ENCODE assay signal across 8 mouse cellular contexts in genomic region chr8:11506802-11507201, GRCm38 (mm10). TPM values are rescaled to one million over a fixed set of nuclear protein-coding genes. Genes with fewer than 3 reads are reported as not detected.
DNase-seq lines count a peak whose midpoint lies in the region; TF ChIP-seq lines count a peak whose summit lies in the region.

No protein-coding gene starts in this region.

- DNase-seq in cerebellum, postnatal 14 days = peak; percentile 53 to 82
- no peak for DNase-seq in cerebellum, adult 11 months
- DNase-seq in ovary, postnatal 14 days (ENCODE audit: low spot score) = peak; percentile 35
- DNase-seq in ovary, adult 18-20 months (ENCODE audit: low spot score) = no peak
- DNase-seq in cerebellum, postnatal 4 days (ENCODE audit: low spot score in 2 of 2) = peak; percentile 31 to 54
- DNase-seq in kidney, adult 2 months = peak; percentile 53
- peak; percentile 65 for DNase-seq in lung, postnatal 25 days (ENCODE audit: low spot score)
- peak; percentile 79 for DNase-seq in thymus, adult 2 months

- TF ChIP-seq POLR2A in kidney, adult 2 months (IDR thresholded peaks at IDR 0.05; ENCODE audit: low read depth, low read length) = no peak
- TF ChIP-seq POLR2A in thymus, adult 2 months (IDR thresholded peaks at IDR 0.05; ENCODE audit: control insufficient read depth, extremely low read depth, insufficient read depth, low read length, poor library complexity) = no peak

- 70% methylated on average over 6 of the region's 6 CpGs for WGBS in kidney, adult 2 months
- WGBS in thymus, adult 2 months = 37% methylated on average over 6 of the region's 6 CpGs

- no peaks in the 10 kb centered on the region for H3K27me3 ChIP-seq in kidney, adult 2 months (replicated peaks; ENCODE audit: control insufficient read depth, insufficient read depth, low read length)
- no peaks in the 10 kb centered on the region for H3K27me3 ChIP-seq in thymus, adult 2 months (ENCODE audit: control insufficient read depth, insufficient read depth, low read length)

- peaks cover 7% of the 10 kb centered on the region for H3K36me3 ChIP-seq in kidney, adult 2 months (ENCODE audit: control insufficient read depth, insufficient read depth, low read length)
- H3K36me3 ChIP-seq in thymus, adult 2 months (ENCODE audit: control insufficient read depth, insufficient read depth, low read length) = peaks cover 66% of the 10 kb centered on the region

- H3K4me3 ChIP-seq in kidney, adult 2 months (ENCODE audit: insufficient read depth, low read depth, low read length) = no peak overlapping the region
- H3K4me3 ChIP-seq in thymus, adult 2 months (ENCODE audit: control insufficient read depth, insufficient read depth, low read length) = no peak overlapping the region

- TF ChIP-seq CTCF in kidney, adult 2 months (conservative IDR thresholded peaks at IDR 0.05; ENCODE audit: insufficient read depth, insufficient read length, low read depth, low read length) = peak; percentile 67
- TF ChIP-seq CTCF in thymus, adult 2 months (IDR thresholded peaks at IDR 0.05; ENCODE audit: borderline replicate concordance, control insufficient read depth, extremely low read depth, insufficient read depth, low read length, poor library complexity) = peak; percentile 86; the same call in 1 of the 2 replicates

- H3K27ac ChIP-seq in kidney, adult 2 months (ENCODE audit: insufficient read depth, low read depth, low read length) = no peak overlapping the region
- H3K27ac ChIP-seq in thymus, adult 2 months (ENCODE audit: control insufficient read depth, insufficient read depth, low read length) = no peak overlapping the region

- H3K4me1 ChIP-seq in kidney, adult 2 months (ENCODE audit: control insufficient read depth, insufficient read depth, low read length) = no peaks in the 10 kb centered on the region
- H3K4me1 ChIP-seq in thymus, adult 2 months (replicated peaks; ENCODE audit: control insufficient read depth, insufficient read depth, low read length) = peaks cover 18% of the 10 kb centered on the region

RNA-seq across cellular contexts. Expression of gene Naxd, which starts 9.5 kb away (rescaled TPM):
- 111 and 118 TPM in 2 replicates for polyA plus RNA-seq in kidney, adult 2 months (2012; rRNA removed)
- 162 and 168 TPM in 2 replicates for polyA plus RNA-seq in thymus, adult 2 months (2012; rRNA removed)

RNA-seq across cellular contexts. Expression of gene Rab20, which starts 28.3 kb away (rescaled TPM):
- polyA plus RNA-seq in kidney, adult 2 months (2012; rRNA removed) = 74.5 and 76.5 TPM in 2 replicates
- polyA plus RNA-seq in thymus, adult 2 months (2012; rRNA removed) = 9.6 and 15.0 TPM in 2 replicates

RNA-seq across cellular contexts. Expression of gene Cars2, which starts 43.8 kb away (rescaled TPM):
- 50.7 and 56.6 TPM in 2 replicates for polyA plus RNA-seq in kidney, adult 2 months (2012; rRNA removed)
- polyA plus RNA-seq in thymus, adult 2 months (2012; rRNA removed) = 84.8 and 90.5 TPM in 2 replicates

RNA-seq across cellular contexts. Expression of gene Ing1, which starts 48.6 kb away (rescaled TPM):
- 12.0 and 16.3 TPM in 2 replicates for polyA plus RNA-seq in kidney, adult 2 months (2012; rRNA removed)
- 46.3 and 47.2 TPM in 2 replicates for polyA plus RNA-seq in thymus, adult 2 months (2012; rRNA removed)

Comparison
In these comparisons a context has a peak if more than half of its experiments do, and no peak if none do; other contexts are left out.
1. DNase-seq: peak in cerebellum, postnatal 14 days (2 of 2), ovary, postnatal 14 days (single experiment), cerebellum, postnatal 4 days (2 of 2), kidney, adult 2 months (single experiment), lung, postnatal 25 days (single experiment) and thymus, adult 2 months (single experiment); none in cerebellum, adult 11 months (single experiment) and ovary, adult 18-20 months (single experiment).